Mouse (Mus musculus): ENCODE measurements around the gene Vti1a.

GRCm38 (mm10) chr19:55449084-55449483, 133.0 kb downstream of the Vti1a start:
- TF ChIP-seq CTCF (IDR thresholded peaks at IDR 0.05; ENCODE audit: low read depth, low read length) (no peak), GATA1 (IDR thresholded peaks at IDR 0.05; ENCODE audit: borderline replicate concordance, low read length) (no peak), POLR2AphosphoS5 (IDR thresholded peaks at IDR 0.05; ENCODE audit: insufficient replicate concordance, low read depth, low read length) (no peak), TAL1 (conservative IDR thresholded peaks at IDR 0.05; ENCODE audit: low read depth, low read length) (no peak), GATA2 (IDR thresholded peaks at IDR 0.05; ENCODE audit: borderline replicate concordance, low read depth, low read length) (no peak)
